Mouse (Mus musculus): ENCODE results near the gene Rsph14. TPM values are rescaled to one million over a fixed set of nuclear protein-coding genes. Genes with fewer than 3 reads are reported as not detected.

Rsph14 gene
- polyA plus RNA-seq, 1 experiment from 2014 or later, result not detected

DNA sequence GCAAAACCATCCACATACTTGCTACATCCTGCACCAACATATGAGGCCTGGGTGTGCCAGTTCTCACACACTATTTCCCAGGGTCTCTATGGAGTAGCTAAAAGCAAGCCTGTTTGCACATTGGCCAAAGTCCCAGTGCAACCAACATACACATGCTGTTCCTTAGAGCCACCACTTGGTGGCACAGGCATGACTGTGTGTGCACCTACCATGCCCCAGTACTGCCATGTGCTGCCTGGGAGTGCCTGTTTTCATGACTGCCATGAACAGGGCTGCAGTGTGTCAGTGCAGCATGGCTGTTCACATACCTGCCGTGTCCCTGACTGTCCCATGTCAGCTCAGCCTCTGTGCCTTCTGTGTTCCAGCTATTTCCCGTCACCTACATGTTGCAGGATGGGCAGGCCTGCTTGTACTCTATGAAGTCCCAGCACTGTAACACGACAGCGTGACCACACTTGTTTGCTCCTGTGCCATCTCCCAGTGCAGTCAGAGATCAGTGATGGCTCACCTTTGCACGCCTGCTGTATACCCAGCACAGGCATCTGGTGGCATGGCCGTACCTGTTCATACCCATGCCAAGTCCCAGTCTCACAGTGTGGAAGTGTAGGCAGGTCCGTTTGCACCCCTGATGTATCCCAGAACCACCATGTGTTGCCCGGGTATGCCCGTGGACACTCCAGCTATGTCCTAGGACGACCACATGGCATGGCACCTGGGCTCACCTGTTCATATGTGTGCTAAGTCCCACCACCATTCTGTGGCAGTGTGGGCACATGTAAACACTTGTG lies 95.2 kb downstream of the Rsph14 start:
- ATAC-seq (replicated peaks; ENCODE audit: insufficient number of reproducible peaks, low FRiP score, low TSS enrichment, low read depth) (0 out of 2 replicates have a peak, but pooled peaks have one; percentile 40), DNase-seq (ENCODE audit: low spot score) (peak; percentile 58)
- Histone ChIP-seq H3K4me1 (ENCODE audit: control insufficient read depth, insufficient read depth, low read length) (no peaks in the 10 kb centered on the region), H3K9me3 (replicated peaks; ENCODE audit: control insufficient read depth, low read length) (no peaks in the 10 kb centered on the region), H3K4me3 (ENCODE audit: low read depth, low read length) (no peak overlapping the region), H3K27ac (replicated peaks; ENCODE audit: low read depth, low read length) (no peak overlapping the region), H3K36me3 (replicated peaks; ENCODE audit: control insufficient read depth, insufficient read depth, low read depth, low read length) (no peaks in the 10 kb centered on the region), H3K4me2 (ENCODE audit: low read depth, low read length) (no peak overlapping the region), H3K9ac (replicated peaks; ENCODE audit: low read length) (no peak overlapping the region), H3K27me3 (ENCODE audit: control insufficient read depth, insufficient read depth, low read length) (no peaks in the 10 kb centered on the region)
- 76% methylated on average over 10 of the region's 10 CpGs for WGBS

DNA sequence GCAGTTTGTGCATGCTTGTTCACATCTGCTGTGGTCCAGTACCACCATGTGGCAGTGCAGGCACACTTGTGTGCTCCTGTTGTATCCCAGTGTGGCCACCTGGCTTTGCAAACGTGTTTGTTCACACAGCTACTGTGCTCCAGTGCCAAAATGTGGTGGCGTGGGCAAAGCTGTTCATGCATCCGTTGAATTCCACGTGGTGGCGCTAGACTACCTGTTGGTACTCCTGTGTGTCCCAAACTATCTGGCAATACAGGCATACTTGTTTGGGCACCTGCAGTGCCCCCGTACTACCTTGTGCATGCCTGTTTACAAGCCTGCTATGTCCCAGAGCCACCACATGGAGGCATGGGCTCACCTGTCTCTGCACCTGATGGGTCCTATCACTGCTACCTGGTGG lies 97.4 kb downstream of the Rsph14 start:
- no peak overlapping the region for H3K9ac ChIP-seq (replicated peaks; ENCODE audit: low read length)
- no peaks in the 10 kb centered on the region for H3K4me1 ChIP-seq (ENCODE audit: control insufficient read depth, insufficient read depth, low read length)
- DNase-seq (ENCODE audit: low spot score), result peak; percentile 38
- H3K27me3 ChIP-seq (ENCODE audit: control insufficient read depth, insufficient read depth, low read length), result no peaks in the 10 kb centered on the region
- no peak for ATAC-seq (replicated peaks; ENCODE audit: insufficient number of reproducible peaks, low FRiP score, low TSS enrichment, low read depth)
- no peaks in the 10 kb centered on the region for H3K36me3 ChIP-seq (replicated peaks; ENCODE audit: control insufficient read depth, insufficient read depth, low read depth, low read length)
- H3K9me3 ChIP-seq (replicated peaks; ENCODE audit: control insufficient read depth, low read length), result no peaks in the 10 kb centered on the region
- no peak overlapping the region for H3K4me2 ChIP-seq (ENCODE audit: low read depth, low read length)
- WGBS, result 34% methylated on average over 6 of the region's 6 CpGs
- H3K27ac ChIP-seq (replicated peaks; ENCODE audit: low read depth, low read length), result no peak overlapping the region
- no peak overlapping the region for H3K4me3 ChIP-seq (ENCODE audit: low read depth, low read length)

- Histone ChIP-seq H3K4me2 (ENCODE audit: low read depth, low read length) (no peak overlapping the region), H3K4me3 (ENCODE audit: low read depth, low read length) (no peak overlapping the region), H3K9ac (replicated peaks; ENCODE audit: low read length) (no peak overlapping the region), H3K9me3 (replicated peaks; ENCODE audit: control insufficient read depth, low read length) (no peaks in the 10 kb centered on the region), H3K36me3 (replicated peaks; ENCODE audit: control insufficient read depth, insufficient read depth, low read depth, low read length) (no peaks in the 10 kb centered on the region), H3K4me1 (ENCODE audit: control insufficient read depth, insufficient read depth, low read length) (no peaks in the 10 kb centered on the region), H3K27ac (replicated peaks; ENCODE audit: low read depth, low read length) (no peak overlapping the region), H3K27me3 (ENCODE audit: control insufficient read depth, insufficient read depth, low read length) (no peaks in the 10 kb centered on the region)
- no peak for DNase-seq (ENCODE audit: low spot score)
- 83% methylated on average over 12 of the region's 12 CpGs for WGBS
- ATAC-seq (replicated peaks; ENCODE audit: insufficient number of reproducible peaks, low FRiP score, low TSS enrichment, low read depth), result no peak
These were observed 97.9 kb downstream of the Rsph14 start for GRCm38 (mm10) chr10:74934521-74934920.

GRCm38 (mm10) chr10:74933548-74934190 lies 98.7 kb downstream of the Rsph14 start:
- no peak overlapping the region for H3K4me2 ChIP-seq (ENCODE audit: low read depth, low read length)
- no peak for ATAC-seq (replicated peaks; ENCODE audit: insufficient number of reproducible peaks, low FRiP score, low TSS enrichment, low read depth)
- H3K9me3 ChIP-seq (replicated peaks; ENCODE audit: control insufficient read depth, low read length), result no peaks in the 10 kb centered on the region
- H3K9ac ChIP-seq (replicated peaks; ENCODE audit: low read length), result no peak overlapping the region
- no peaks in the 10 kb centered on the region for H3K36me3 ChIP-seq (replicated peaks; ENCODE audit: control insufficient read depth, insufficient read depth, low read depth, low read length)
- no peak for DNase-seq (ENCODE audit: low spot score)
- no peaks in the 10 kb centered on the region for H3K27me3 ChIP-seq (ENCODE audit: control insufficient read depth, insufficient read depth, low read length)
- no peak overlapping the region for H3K4me3 ChIP-seq (ENCODE audit: low read depth, low read length)
- H3K27ac ChIP-seq (replicated peaks; ENCODE audit: low read depth, low read length), result no peak overlapping the region
- WGBS, result 88% methylated on average over 19 of the region's 19 CpGs
- H3K4me1 ChIP-seq (ENCODE audit: control insufficient read depth, insufficient read depth, low read length), result no peaks in the 10 kb centered on the region

- Histone ChIP-seq H3K4me2 (ENCODE audit: low read depth, low read length) (no peak overlapping the region), H3K27me3 (ENCODE audit: control insufficient read depth, insufficient read depth, low read length) (no peaks in the 10 kb centered on the region), H3K4me3 (ENCODE audit: low read depth, low read length) (no peak overlapping the region), H3K27ac (replicated peaks; ENCODE audit: low read depth, low read length) (no peak overlapping the region), H3K36me3 (replicated peaks; ENCODE audit: control insufficient read depth, insufficient read depth, low read depth, low read length) (no peaks in the 10 kb centered on the region), H3K9ac (replicated peaks; ENCODE audit: low read length) (no peak overlapping the region), H3K9me3 (replicated peaks; ENCODE audit: control insufficient read depth, low read length) (no peaks in the 10 kb centered on the region), H3K4me1 (ENCODE audit: control insufficient read depth, insufficient read depth, low read length) (no peaks in the 10 kb centered on the region)
- WGBS, result 81% methylated on average over 6 of the region's 6 CpGs
- ATAC-seq (replicated peaks; ENCODE audit: insufficient number of reproducible peaks, low FRiP score, low TSS enrichment, low read depth) (no peak), DNase-seq (ENCODE audit: low spot score) (no peak)
These were observed 99.9 kb downstream of the Rsph14 start for GRCm38 (mm10) chr10:74932487-74932886.

DNA sequence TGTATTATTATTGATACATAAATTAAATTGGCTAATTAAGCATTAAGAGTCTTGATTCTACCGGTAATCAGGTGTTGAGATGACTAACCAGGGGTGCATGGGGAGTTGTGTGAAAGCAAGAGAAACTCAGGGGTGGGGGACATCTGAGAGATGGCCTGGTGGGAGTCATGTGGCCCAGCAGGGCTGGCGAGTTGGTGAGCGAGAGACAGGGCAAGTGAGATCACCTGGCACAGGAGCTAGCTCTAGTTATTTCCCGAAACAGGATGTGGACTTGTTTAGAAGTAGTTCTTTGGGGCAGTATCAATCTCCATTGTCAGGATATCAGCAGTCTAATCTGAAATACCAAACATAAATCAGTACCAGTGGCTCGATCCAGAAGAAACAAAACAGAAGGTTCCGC lies 100.8 kb downstream of the Rsph14 start:
- Histone ChIP-seq H3K4me2 (ENCODE audit: low read depth, low read length) (no peak overlapping the region), H3K27me3 (ENCODE audit: control insufficient read depth, insufficient read depth, low read length) (no peaks in the 10 kb centered on the region), H3K4me3 (ENCODE audit: low read depth, low read length) (no peak overlapping the region), H3K36me3 (replicated peaks; ENCODE audit: control insufficient read depth, insufficient read depth, low read depth, low read length) (no peaks in the 10 kb centered on the region), H3K27ac (replicated peaks; ENCODE audit: low read depth, low read length) (no peak overlapping the region), H3K9me3 (replicated peaks; ENCODE audit: control insufficient read depth, low read length) (no peaks in the 10 kb centered on the region), H3K4me1 (ENCODE audit: control insufficient read depth, insufficient read depth, low read length) (no peaks in the 10 kb centered on the region), H3K9ac (replicated peaks; ENCODE audit: low read length) (no peak overlapping the region)
- 81% methylated on average over 6 of the region's 6 CpGs for WGBS
- no peak for DNase-seq (ENCODE audit: low spot score)
- ATAC-seq (replicated peaks; ENCODE audit: insufficient number of reproducible peaks, low FRiP score, low TSS enrichment, low read depth), result no peak

GRCm38 (mm10) chr10:74930541-74930940 lies 101.8 kb downstream of the Rsph14 start:
- Histone ChIP-seq H3K27ac (replicated peaks; ENCODE audit: low read depth, low read length) (no peak overlapping the region), H3K4me3 (ENCODE audit: low read depth, low read length) (no peak overlapping the region), H3K4me1 (ENCODE audit: control insufficient read depth, insufficient read depth, low read length) (no peaks in the 10 kb centered on the region), H3K36me3 (replicated peaks; ENCODE audit: control insufficient read depth, insufficient read depth, low read depth, low read length) (no peaks in the 10 kb centered on the region), H3K9ac (replicated peaks; ENCODE audit: low read length) (no peak overlapping the region), H3K27me3 (ENCODE audit: control insufficient read depth, insufficient read depth, low read length) (no peaks in the 10 kb centered on the region), H3K4me2 (ENCODE audit: low read depth, low read length) (no peak overlapping the region), H3K9me3 (replicated peaks; ENCODE audit: control insufficient read depth, low read length) (no peaks in the 10 kb centered on the region)
- DNase-seq (ENCODE audit: low spot score) (no peak), ATAC-seq (replicated peaks; ENCODE audit: insufficient number of reproducible peaks, low FRiP score, low TSS enrichment, low read depth) (no peak)
- WGBS, result 84% methylated on average over 3 of the region's 3 CpGs

DNA sequence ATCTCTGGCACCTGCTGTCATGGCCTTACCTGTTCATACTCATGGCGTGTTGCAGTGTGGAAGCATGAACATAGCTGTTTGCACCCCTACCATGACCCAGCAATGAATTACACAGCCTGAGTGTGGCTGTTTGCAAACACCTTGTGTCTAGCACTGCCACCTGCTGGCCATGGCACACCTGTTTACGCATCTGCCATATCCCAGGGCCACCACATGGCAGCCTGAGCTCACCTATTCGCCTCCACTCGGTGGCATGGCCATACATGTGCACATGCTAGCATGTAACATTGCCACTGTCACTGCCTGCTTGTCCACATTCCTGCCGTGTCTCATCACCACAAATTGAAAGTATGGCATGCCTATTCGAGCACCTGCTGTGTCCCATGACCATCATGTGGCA lies 102.8 kb downstream of the Rsph14 start:
- Histone ChIP-seq H3K9me3 (replicated peaks; ENCODE audit: control insufficient read depth, low read length) (no peaks in the 10 kb centered on the region), H3K4me1 (ENCODE audit: control insufficient read depth, insufficient read depth, low read length) (no peaks in the 10 kb centered on the region), H3K4me3 (ENCODE audit: low read depth, low read length) (no peak overlapping the region), H3K27ac (replicated peaks; ENCODE audit: low read depth, low read length) (no peak overlapping the region), H3K27me3 (ENCODE audit: control insufficient read depth, insufficient read depth, low read length) (no peaks in the 10 kb centered on the region), H3K9ac (replicated peaks; ENCODE audit: low read length) (no peak overlapping the region), H3K36me3 (replicated peaks; ENCODE audit: control insufficient read depth, insufficient read depth, low read depth, low read length) (no peaks in the 10 kb centered on the region), H3K4me2 (ENCODE audit: low read depth, low read length) (no peak overlapping the region)
- ATAC-seq (replicated peaks; ENCODE audit: insufficient number of reproducible peaks, low FRiP score, low TSS enrichment, low read depth), result no peak
- 72% methylated on average over 6 of the region's 6 CpGs for WGBS
- DNase-seq (ENCODE audit: low spot score), result peak; percentile 22

Data from embryonic facial prominence, embryonic 11.5 days (tissue).